Mouse (Mus musculus) forebrain, postnatal 0 days (tissue): ENCODE results near the gene Odf4. TPM values are rescaled to one million over a fixed set of nuclear protein-coding genes. Genes with fewer than 3 reads are reported as not detected.
"Not testable (repeated sequence)": the region's sequence is repeated elsewhere in the genome, so short reads cannot be mapped to it uniquely, and the experiment has no call there.

Experiments
- ATAC-seq: fragments of 200-750 bp; cut with Nextera tagmentation; 2 replicates; pipeline ENCODE4 v1.8.0; 2017; ENCODE audit warnings: mild to moderate bottlenecking, moderate library complexity
- DNase-seq: peaks from one replicate; pipeline ENCODE4 v3.0.0-alpha.2; 2015
- H3K27ac ChIP-seq: fragments of 300-500 bp; sonication (generic); 2 replicates; pipeline ENCODE4 v1.5.1; 2014; ENCODE audit warnings: low read depth, mild to moderate bottlenecking, antibody characterized with exemption, low read length, moderate library complexity, mixed read lengths
- H3K27me3 ChIP-seq: fragments of 300-500 bp; sonication (generic); 2 replicates; pipeline ENCODE4 v1.6.1; 2014; ENCODE audit warnings: mild to moderate bottlenecking, low read length, mixed read lengths; ENCODE audit not compliant: insufficient read depth
- H3K36me3 ChIP-seq: fragments of 300-500 bp; sonication (generic); 2 replicates; pipeline ENCODE4 v1.6.1; 2014; ENCODE audit warnings: mild to moderate bottlenecking, moderate library complexity; ENCODE audit not compliant: insufficient read depth
- H3K4me1 ChIP-seq: fragments of 300-500 bp; sonication (generic); 2 replicates; pipeline ENCODE4 v1.6.1; 2014; ENCODE audit warnings: antibody characterized with exemption; ENCODE audit not compliant: insufficient read depth
- H3K4me2 ChIP-seq: fragments of 300-500 bp; sonication (generic); 2 replicates; pipeline ENCODE4 v1.6.1; 2014; ENCODE audit warnings: low read depth, mild to moderate bottlenecking, moderate library complexity
- H3K4me3 ChIP-seq: fragments of 300-500 bp; sonication (generic); 2 replicates; pipeline ENCODE4 v1.5.1; 2014; ENCODE audit warnings: low read depth, low read length, mixed read lengths
- H3K9ac ChIP-seq: fragments of 300-500 bp; sonication (generic); 2 replicates; pipeline ENCODE4 v1.6.1; 2014; ENCODE audit warnings: mild to moderate bottlenecking
- H3K9me3 ChIP-seq: fragments of 300-500 bp; sonication (generic); 2 replicates; pipeline ENCODE4 v1.6.1; 2016; ENCODE audit warnings: low read length
- CTCF ChIP-seq: sonication (generic); IDR thresholded peaks from 2 replicates; pipeline ENCODE4 v1.5.1; 2016; ENCODE audit warnings: antibody characterized with exemption, control low read depth, low read depth
- WGBS: fragments of 180-500 bp; shearing (Covaris S2); extraction: QIAGEN DNeasy Blood & Tissue Kit; methylation state at CpG from one replicate; pipeline ENCODE4 v1.1.7; 2014; 5-methylcytosine and 5-hydroxymethylcytosine counted together
- polyA plus RNA-seq: library from polyadenylated mRNA; unstranded; fragments of >200 nt; fragmentation: Nextera tagmentation; extraction: Ambion mirVana; gene quantifications from 2 replicates; pipeline ENCODE4 v1.2.1, GENCODE M21; 2015
- total RNA-seq: library from RNA; depleted of rRNA; stranded (reverse); fragments of >200 nt; gene quantifications from 2 replicates; pipeline ENCODE4 v1.2.3, GENCODE M21; 2014

The Odf4 gene
- total and polyA plus RNA-seq, 2 experiments from 2014 or later = 0.42 to 2.0 TPM

DNA sequence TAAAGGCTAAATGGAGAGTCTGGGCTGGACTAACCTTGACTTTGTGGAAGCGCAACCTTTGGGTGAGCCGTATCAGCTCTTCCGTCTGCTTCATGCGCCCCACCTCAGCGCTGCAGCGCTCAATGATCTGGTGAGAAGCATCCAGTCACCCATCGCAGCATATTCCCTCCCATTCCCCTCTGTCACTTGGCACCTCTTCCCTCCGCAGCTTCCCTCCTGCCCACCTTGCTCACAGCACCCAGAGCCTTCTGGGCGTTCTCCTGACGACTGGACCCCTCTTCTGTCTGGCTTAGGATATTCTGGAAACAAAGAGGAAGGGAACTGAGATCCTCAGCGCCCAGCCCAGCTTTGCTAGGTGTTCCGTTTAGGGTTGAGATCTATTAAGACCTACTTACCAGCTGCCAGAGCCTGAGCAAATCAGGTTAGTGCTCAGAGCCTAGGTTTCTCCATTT lies 20.7 kb upstream of the Odf4 start:
- Histone ChIP-seq H3K4me1 (no peaks in the 10 kb centered on the region), H3K27me3 (no peaks in the 10 kb centered on the region), H3K9ac (peak overlapping the region; percentile 51), H3K4me3 (peak overlapping the region; percentile 33), H3K4me2 (peak overlapping the region; percentile 51), H3K27ac (peak overlapping the region; percentile 74), H3K36me3 (no peaks in the 10 kb centered on the region), H3K9me3 (no peaks in the 10 kb centered on the region)
- WGBS = 3% methylated on average over 12 of the region's 12 CpGs
- peak; percentile 77 for DNase-seq
- peak; percentile 91 for ATAC-seq
- no peak for TF ChIP-seq CTCF

DNA sequence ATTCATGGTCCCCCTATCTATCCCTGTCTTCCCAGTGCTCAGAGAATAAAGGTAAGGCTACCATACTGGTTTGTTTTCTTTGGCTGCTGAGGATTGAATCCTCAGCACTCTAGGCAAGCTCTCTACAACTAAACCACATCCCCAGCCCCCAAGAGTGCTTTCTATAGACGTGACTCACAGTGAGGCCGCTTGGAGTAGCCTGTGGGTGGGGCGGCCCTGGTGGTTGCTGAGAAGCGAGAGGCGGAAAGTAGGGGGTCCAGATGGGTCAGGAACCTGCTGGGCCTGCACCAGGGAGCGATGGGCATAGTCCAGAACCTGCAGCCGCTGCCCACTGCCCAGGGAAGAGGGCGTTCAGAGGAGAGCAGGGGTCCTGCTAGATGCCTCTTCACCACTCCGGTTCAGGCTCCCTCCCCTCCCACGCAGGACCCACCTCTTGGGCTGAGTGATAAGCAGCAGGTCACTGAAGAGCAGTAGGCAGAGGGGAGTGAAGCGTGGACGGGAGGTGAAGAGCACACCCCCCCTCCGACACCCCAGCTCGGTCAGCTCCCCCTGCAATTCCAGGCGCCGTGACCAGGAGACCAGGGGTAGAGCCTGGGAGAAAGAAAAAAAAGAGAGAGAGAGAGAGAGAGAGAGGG lies 20.0 kb upstream of the Odf4 start:
- Histone ChIP-seq H3K27ac (peak overlapping the region; percentile 62), H3K27me3 (no peaks in the 10 kb centered on the region), H3K9me3 (no peaks in the 10 kb centered on the region), H3K9ac (peak overlapping the region; percentile 44), H3K4me2 (peak overlapping the region; percentile 51), H3K36me3 (no peaks in the 10 kb centered on the region), H3K4me3 (peak overlapping the region; percentile 33), H3K4me1 (no peaks in the 10 kb centered on the region)
- ATAC-seq (peak; percentile 53), DNase-seq (peak; percentile 10)
- TF ChIP-seq CTCF = no peak
- 10% methylated on average over 14 of the region's 16 CpGs for WGBS

DNA sequence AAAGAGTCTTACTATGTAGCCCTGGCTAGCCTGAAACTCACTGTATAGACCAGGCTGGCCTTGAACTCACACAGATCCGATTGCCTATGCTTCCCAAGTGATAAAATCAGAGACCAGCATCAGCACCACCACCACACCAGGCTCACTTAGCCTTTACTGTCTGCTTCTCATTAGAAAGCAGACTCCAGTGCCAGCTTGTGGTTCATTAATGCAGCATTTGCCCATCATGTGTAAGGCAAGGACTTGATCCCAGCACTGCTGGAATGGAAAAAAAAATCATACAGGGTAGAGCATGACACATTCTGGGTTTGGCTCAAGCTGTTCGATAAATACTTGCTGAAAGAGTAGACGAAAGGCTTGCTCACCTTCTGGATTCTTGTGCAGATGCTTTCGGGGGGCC lies 19.1 kb upstream of the Odf4 start:
- TF ChIP-seq CTCF = no peak
- Histone ChIP-seq H3K36me3 (no peaks in the 10 kb centered on the region), H3K4me2 (peak overlapping the region; percentile 51; the same call in 1 of the 2 replicates), H3K27me3 (no peaks in the 10 kb centered on the region), H3K4me1 (no peaks in the 10 kb centered on the region), H3K27ac (no peak overlapping the region), H3K4me3 (no peak overlapping the region), H3K9ac (no peak overlapping the region), H3K9me3 (no peaks in the 10 kb centered on the region)
- no peak for ATAC-seq
- DNase-seq = no peak
- 92% methylated on average over 4 of the region's 4 CpGs for WGBS

DNA sequence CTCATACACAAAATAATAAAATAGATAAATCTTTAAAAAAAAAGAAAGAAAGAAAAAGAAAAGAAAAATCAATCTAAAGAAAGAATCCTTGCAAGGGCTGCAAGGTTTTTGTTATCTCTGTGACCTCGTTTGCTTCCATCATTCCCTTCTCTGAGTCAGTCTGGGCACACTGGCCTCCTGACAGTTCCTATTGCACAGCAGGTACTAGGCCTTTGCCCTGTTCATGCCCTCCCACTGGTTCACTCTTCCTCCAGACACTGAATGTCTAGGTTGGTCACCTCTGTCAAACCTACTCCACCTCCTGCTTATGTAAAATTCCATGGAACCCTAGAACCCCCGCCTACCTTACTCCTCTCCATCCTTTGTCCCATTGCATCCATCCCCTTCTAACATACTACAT lies 18.4 kb upstream of the Odf4 start:
- Histone ChIP-seq H3K4me1 (no peaks in the 10 kb centered on the region), H3K4me3 (no peak overlapping the region), H3K4me2 (no peak overlapping the region), H3K9me3 (no peaks in the 10 kb centered on the region), H3K27ac (no peak overlapping the region), H3K36me3 (no peaks in the 10 kb centered on the region), H3K27me3 (no peaks in the 10 kb centered on the region), H3K9ac (no peak overlapping the region)
- no peak for TF ChIP-seq CTCF
- WGBS = 88% methylated on average over 2 of the region's 2 CpGs
- ATAC-seq = no peak
- DNase-seq = no peak

DNA sequence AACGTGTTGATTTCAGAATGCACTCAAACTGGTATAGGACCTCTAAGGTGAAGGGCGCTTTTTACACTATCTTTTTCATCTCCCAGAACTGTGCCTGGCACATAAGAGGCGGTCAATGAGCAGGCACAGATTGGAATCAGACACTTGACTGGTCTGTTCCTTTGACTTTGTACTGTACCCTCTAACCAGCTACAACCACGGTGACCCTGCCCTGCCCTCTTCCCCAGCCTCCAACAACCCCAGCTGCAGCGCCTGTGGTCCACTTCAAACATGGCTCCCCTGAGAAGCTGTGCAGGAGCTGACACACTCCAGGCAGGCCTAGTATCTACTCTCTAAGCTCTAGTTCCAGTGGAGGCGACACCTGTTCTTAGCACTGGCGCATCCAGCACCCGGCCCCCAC lies 15.8 kb upstream of the Odf4 start:
- no peaks in the 10 kb centered on the region for H3K9me3 ChIP-seq
- H3K4me1 ChIP-seq = peaks cover 4% of the 10 kb centered on the region; the same call in 1 of the 2 replicates
- DNase-seq (no peak), ATAC-seq (no peak)
- 90% methylated on average over 8 of the region's 8 CpGs for WGBS
- H3K27ac ChIP-seq = no peak overlapping the region
- H3K9ac ChIP-seq = no peak overlapping the region
- H3K36me3 ChIP-seq = no peaks in the 10 kb centered on the region
- no peak overlapping the region for H3K4me2 ChIP-seq
- H3K27me3 ChIP-seq = no peaks in the 10 kb centered on the region
- H3K4me3 ChIP-seq = no peak overlapping the region
- TF ChIP-seq CTCF = no peak

DNA sequence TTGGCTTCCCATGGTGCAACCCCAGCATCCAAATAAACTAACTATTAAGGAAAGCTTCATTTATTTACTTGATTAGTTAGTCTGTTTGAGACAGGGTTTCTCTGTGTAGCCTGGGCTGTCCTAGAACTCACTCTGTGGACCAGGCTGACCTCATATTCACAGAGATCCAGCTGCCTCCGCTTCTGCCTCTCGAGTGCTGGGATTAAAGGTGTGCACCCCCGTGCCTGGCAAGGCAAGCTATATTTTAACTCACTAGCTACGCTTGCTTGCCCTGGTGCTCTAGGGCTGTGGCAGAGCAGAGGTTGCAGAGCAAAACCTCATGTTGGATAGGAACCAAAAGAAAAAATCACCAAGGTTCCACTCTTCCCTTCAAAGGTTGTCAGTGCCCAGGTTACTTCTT lies 13.6 kb upstream of the Odf4 start:
- DNase-seq (no peak), ATAC-seq (no peak)
- Histone ChIP-seq H3K27me3 (no peaks in the 10 kb centered on the region), H3K9ac (peak overlapping the region; percentile 64), H3K9me3 (no peaks in the 10 kb centered on the region), H3K4me2 (peak overlapping the region; percentile 58), H3K4me1 (peaks cover 4% of the 10 kb centered on the region; the same call in 1 of the 2 replicates), H3K36me3 (no peaks in the 10 kb centered on the region), H3K4me3 (peak overlapping the region; percentile 54), H3K27ac (peak overlapping the region; percentile 84; the same call in 1 of the 2 replicates)
- TF ChIP-seq CTCF = no peak
- 52% methylated on average over 4 of the region's 4 CpGs for WGBS

DNA sequence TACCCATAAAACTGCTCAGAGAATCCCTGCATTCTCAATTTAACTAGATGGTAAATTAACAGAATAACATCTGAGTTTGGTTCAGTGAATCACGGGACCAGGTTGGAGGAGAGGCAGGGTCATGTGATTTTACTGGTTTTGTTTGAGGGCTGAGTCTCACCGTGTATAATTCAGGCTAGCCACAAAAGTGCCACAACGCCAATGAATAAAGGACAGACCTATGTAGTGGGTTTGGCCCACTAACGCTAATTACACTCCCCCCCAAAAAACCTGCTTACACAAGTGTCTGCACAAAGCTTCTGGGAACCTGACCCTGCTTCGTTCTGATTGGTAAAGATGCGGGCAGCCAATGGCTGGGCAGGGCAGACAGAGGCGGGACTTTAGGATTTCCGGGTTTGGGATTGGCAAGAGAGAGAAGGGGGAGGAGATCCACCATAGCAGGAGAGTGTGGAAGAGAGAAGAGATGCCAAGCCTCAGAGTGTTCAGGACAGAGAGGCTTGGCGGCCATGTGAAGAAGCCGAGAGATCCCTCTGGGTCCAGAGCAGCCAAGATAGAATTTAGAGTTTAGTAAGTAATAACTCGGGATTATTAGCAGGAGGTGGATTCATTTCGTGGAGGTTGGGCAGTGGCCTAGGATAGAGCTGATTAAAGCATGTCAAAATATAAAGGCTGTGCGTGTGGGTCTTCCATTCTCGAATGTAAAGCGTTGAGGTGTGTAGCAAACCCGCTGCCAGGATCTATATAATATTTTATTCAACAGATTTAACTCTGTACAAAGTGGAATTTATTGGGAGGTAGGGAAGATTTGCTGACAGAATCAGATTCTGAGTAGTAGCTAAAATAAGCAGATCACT lies 12.8 kb upstream of the Odf4 start:
- TF ChIP-seq CTCF = no peak
- H3K4me2 ChIP-seq = peak overlapping the region; percentile 58
- peak overlapping the region; percentile 54 for H3K4me3 ChIP-seq
- peak; percentile 96 for DNase-seq
- ATAC-seq = peak; percentile 100
- H3K36me3 ChIP-seq = no peaks in the 10 kb centered on the region
- no peaks in the 10 kb centered on the region for H3K9me3 ChIP-seq
- WGBS = under 1% methylated on average over 16 of the region's 16 CpGs
- no peaks in the 10 kb centered on the region for H3K27me3 ChIP-seq
- H3K4me1 ChIP-seq = peaks cover 4% of the 10 kb centered on the region; the same call in 1 of the 2 replicates
- H3K9ac ChIP-seq = peak overlapping the region; percentile 64
- peak overlapping the region; percentile 84 for H3K27ac ChIP-seq

DNA sequence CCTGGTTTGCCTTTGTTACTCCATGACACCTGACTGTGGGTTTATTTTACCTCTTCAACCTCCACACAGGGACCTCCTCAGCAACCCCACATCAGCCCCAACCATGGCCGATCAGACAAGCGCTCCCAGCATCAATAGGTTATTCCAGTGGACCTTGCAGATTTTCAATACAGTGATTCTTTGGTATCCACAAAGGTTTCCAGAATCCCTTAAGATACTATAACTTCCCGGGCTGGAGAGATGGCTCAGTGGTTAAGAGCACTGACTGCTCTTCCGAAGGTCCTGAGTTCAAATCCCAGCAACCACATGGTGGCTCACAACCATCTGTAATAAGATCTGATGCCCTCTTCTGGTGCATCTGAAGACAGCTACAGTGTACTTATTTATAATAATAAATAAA lies 10.1 kb upstream of the Odf4 start:
- H3K27me3 ChIP-seq, H3K9ac ChIP-seq, H3K27ac ChIP-seq, H3K4me2 ChIP-seq, H3K36me3 ChIP-seq, ATAC-seq, H3K4me1 ChIP-seq, H3K9me3 ChIP-seq, DNase-seq, H3K4me3 ChIP-seq: not testable (repeated sequence)
- WGBS = 89% methylated on average over 4 of the region's 4 CpGs
